Mouse (Mus musculus) small intestine, adult 2 months (tissue): ENCODE measurements at regions not wholly inside any gene's neighbourhood (a gene's known extent, or its start where the extent isn't known, plus 50 kb on each side); places are given as distances from the start of the nearest gene placed in this dataset.
A peak's percentile ranks its signal among the peaks of the same experiment; 100 is the strongest.

Experiments
- H3K27ac ChIP-seq: fragments of 200-500 bp; 2 replicates; pipeline ENCODE4 v1.5.1; 2012; ENCODE audit warnings: low read depth, low read length, control low read depth, inconsistent platforms; ENCODE audit not compliant: insufficient read depth
- H3K27me3 ChIP-seq: fragments of 200-500 bp; 2 replicates; pipeline ENCODE4 v1.6.1; 2012; ENCODE audit warnings: mild to moderate bottlenecking, moderate library complexity, low read length, inconsistent platforms; ENCODE audit not compliant: control insufficient read depth, insufficient read depth
- H3K36me3 ChIP-seq: fragments of 200-500 bp; 2 replicates; pipeline ENCODE4 v1.6.1; 2012; ENCODE audit warnings: mild to moderate bottlenecking, low read length, control low read depth, inconsistent platforms; ENCODE audit not compliant: control insufficient read depth, insufficient read depth
- H3K4me1 ChIP-seq: fragments of 200-500 bp; 2 replicates; pipeline ENCODE4 v1.6.1; 2012; ENCODE audit warnings: low read length, inconsistent platforms, mixed read lengths; ENCODE audit not compliant: control insufficient read depth, insufficient read depth, insufficient read length
- H3K4me3 ChIP-seq: fragments of 200-500 bp; 2 replicates; pipeline ENCODE4 v1.5.1; 2012; ENCODE audit warnings: low read depth, mild to moderate bottlenecking, control low read depth, inconsistent platforms, low read length, moderate library complexity
- CTCF ChIP-seq: fragments of 200-500 bp; IDR thresholded peaks from 2 replicates; pipeline ENCODE4 v1.5.1; 2012; ENCODE audit warnings: low read depth, mild to moderate bottlenecking, control low read depth, inconsistent platforms, low read length, moderate library complexity, mixed read lengths; ENCODE audit not compliant: insufficient replicate concordance, insufficient read length; ENCODE audit errors: extremely low read depth
- POLR2A ChIP-seq: fragments of 200-500 bp; IDR thresholded peaks from 2 replicates; pipeline ENCODE4 v1.6.1; 2012; ENCODE audit warnings: low read depth, mild to moderate bottlenecking, control low read depth, inconsistent platforms, low read length, moderate library complexity
- WGBS: fragments of 180-500 bp; shearing (Covaris S2); methylation state at CpG from one replicate; pipeline ENCODE4 v1.1.7; 2018; 5-methylcytosine and 5-hydroxymethylcytosine counted together

GRCm38 (mm10) chr13:28532278-28532677 lies 274.9 kb downstream of the Gm11361 start:
- WGBS, result 29% methylated on average over 3 of the region's 3 CpGs
- no peak for TF ChIP-seq CTCF
- no peaks in the 10 kb centered on the region for H3K4me1 ChIP-seq
- H3K27ac ChIP-seq, result no peak overlapping the region
- H3K27me3 ChIP-seq, result no peaks in the 10 kb centered on the region
- H3K36me3 ChIP-seq, result no peaks in the 10 kb centered on the region
- no peak overlapping the region for H3K4me3 ChIP-seq

GRCm38 (mm10) chr13:28531534-28531999 lies 274.2 kb downstream of the Gm11361 start:
- H3K27me3 ChIP-seq, result no peaks in the 10 kb centered on the region
- 73% methylated on average over 5 of the region's 5 CpGs for WGBS
- no peaks in the 10 kb centered on the region for H3K36me3 ChIP-seq
- no peaks in the 10 kb centered on the region for H3K4me1 ChIP-seq
- no peak overlapping the region for H3K27ac ChIP-seq
- TF ChIP-seq CTCF (no peak), POLR2A (no peak)
- H3K4me3 ChIP-seq, result no peak overlapping the region

GRCm38 (mm10) chr13:28530947-28531346 lies 273.6 kb downstream of the Gm11361 start:
- TF ChIP-seq CTCF, result no peak
- no peak for TF ChIP-seq POLR2A
- H3K27ac ChIP-seq, result no peak overlapping the region
- whole genome bisulfite sequencing, result 75% methylated on average over 3 of the region's 3 CpGs

GRCm38 (mm10) chr13:28528898-28529511 lies 271.7 kb downstream of the Gm11361 start:
- no peaks in the 10 kb centered on the region for H3K27me3 ChIP-seq
- WGBS, result 91% methylated on average over 4 of the region's 4 CpGs
- no peaks in the 10 kb centered on the region for H3K36me3 ChIP-seq
- TF ChIP-seq CTCF, result no peak
- no peak for TF ChIP-seq POLR2A
- H3K27ac ChIP-seq, result no peak overlapping the region
- no peak overlapping the region for H3K4me3 ChIP-seq
- no peaks in the 10 kb centered on the region for H3K4me1 ChIP-seq

More at GRCm38 (mm10) chr13:28530947-28531346, 273.6 kb downstream of the Gm11361 start:
- Histone ChIP-seq H3K4me3 (no peak overlapping the region), H3K4me1 (no peaks in the 10 kb centered on the region), H3K36me3 (no peaks in the 10 kb centered on the region), H3K27me3 (no peaks in the 10 kb centered on the region)

- no peaks in the 10 kb centered on the region for H3K36me3 ChIP-seq
- H3K4me3 ChIP-seq, result no peak overlapping the region
- 90% methylated on average over 1 of the region's 1 CpGs for WGBS
- H3K4me1 ChIP-seq, result no peaks in the 10 kb centered on the region
- H3K27ac ChIP-seq, result no peak overlapping the region
- TF ChIP-seq POLR2A (no peak), CTCF (no peak)
- H3K27me3 ChIP-seq, result no peaks in the 10 kb centered on the region
Observed at GRCm38 (mm10) chr13:28526299-28526698, 269.0 kb downstream of the Gm11361 start.

GRCm38 (mm10) chr13:28524411-28524810 lies 267.1 kb downstream of the Gm11361 start:
- no peaks in the 10 kb centered on the region for H3K36me3 ChIP-seq
- H3K27me3 ChIP-seq, result no peaks in the 10 kb centered on the region
- no peak for TF ChIP-seq POLR2A
- TF ChIP-seq CTCF, result no peak
- no peak overlapping the region for H3K4me3 ChIP-seq
- H3K4me1 ChIP-seq, result no peaks in the 10 kb centered on the region
- H3K27ac ChIP-seq, result no peak overlapping the region
- WGBS, result 92% methylated on average over 3 of the region's 3 CpGs

- WGBS, result 23% methylated on average over 1 of the region's 1 CpGs
- TF ChIP-seq CTCF, result no peak
- TF ChIP-seq POLR2A, result no peak
- Histone ChIP-seq H3K36me3 (no peaks in the 10 kb centered on the region), H3K4me3 (no peak overlapping the region), H3K27me3 (no peaks in the 10 kb centered on the region), H3K4me1 (no peaks in the 10 kb centered on the region), H3K27ac (0 out of 2 replicates have a peak overlapping the region, but pooled peaks have one; percentile 18)
Observed at GRCm38 (mm10) chr13:28520127-28520482, 262.8 kb downstream of the Gm11361 start.
